Mouse (Mus musculus): ENCODE results near the gene Rgs10. TPM values are rescaled to one million over a fixed set of nuclear protein-coding genes. Genes with fewer than 3 reads are reported as not detected.

Rgs10 gene
- polyA plus RNA-seq, 1 experiment from 2014 or later = 26.1 TPM

DNA sequence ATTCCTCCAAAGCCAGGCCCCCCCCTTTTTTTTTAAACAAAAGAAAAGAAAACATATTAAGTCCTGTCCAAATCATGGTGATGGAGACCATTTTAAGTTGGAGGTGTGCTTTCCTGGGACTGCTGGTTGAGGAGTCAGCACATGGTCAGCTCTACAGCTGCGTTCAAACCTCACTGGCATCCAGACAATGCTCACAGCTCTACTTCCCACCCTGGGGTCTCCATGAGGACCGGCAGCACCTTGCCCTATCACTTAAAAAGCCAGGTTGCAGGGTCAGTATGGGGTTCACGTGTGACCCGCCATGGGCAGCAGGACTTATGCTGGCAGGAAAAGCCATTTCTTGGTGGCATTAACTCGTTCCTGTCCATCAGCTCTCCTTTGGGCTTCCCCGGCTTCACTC lies 15.0 kb downstream of the Rgs10 start:
- H3K27me3 ChIP-seq = no peaks in the 10 kb centered on the region
- no peaks in the 10 kb centered on the region for H3K9me3 ChIP-seq
- H3K27ac ChIP-seq = no peak overlapping the region
- H3K4me3 ChIP-seq (replicated peaks) = no peak overlapping the region
- ATAC-seq = no peak
- WGBS = 88% methylated on average over 6 of the region's 6 CpGs
- H3K9ac ChIP-seq (replicated peaks) = no peak overlapping the region
- peaks cover 5% of the 10 kb centered on the region; the same call in 1 of the 2 replicates for H3K36me3 ChIP-seq
- no peaks in the 10 kb centered on the region for H3K4me1 ChIP-seq (replicated peaks)
- no peak overlapping the region for H3K4me2 ChIP-seq (replicated peaks)

DNA sequence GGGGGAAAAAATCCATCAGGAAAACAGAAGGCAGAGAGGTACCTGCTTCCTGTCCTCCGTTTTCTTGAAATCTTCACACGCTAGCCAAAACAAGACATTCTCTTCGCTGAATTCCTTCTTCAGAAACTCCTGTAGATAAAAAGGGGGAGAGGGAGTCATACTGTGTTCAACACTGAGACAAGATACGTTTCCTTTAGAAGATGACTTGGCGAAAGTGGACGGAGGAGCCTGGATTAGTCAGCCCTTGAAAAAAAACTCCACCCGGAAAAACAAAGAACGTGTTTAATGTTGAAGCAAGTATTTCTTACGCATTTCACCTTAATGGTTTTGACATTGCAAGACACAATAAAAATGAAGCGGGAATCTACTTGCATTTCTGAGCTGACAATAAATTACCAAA lies 15.4 kb downstream of the Rgs10 start:
- Histone ChIP-seq H3K9me3 (no peaks in the 10 kb centered on the region), H3K4me3 (replicated peaks) (no peak overlapping the region), H3K27me3 (no peaks in the 10 kb centered on the region), H3K27ac (no peak overlapping the region), H3K36me3 (peaks cover 5% of the 10 kb centered on the region; the same call in 1 of the 2 replicates), H3K4me1 (replicated peaks) (no peaks in the 10 kb centered on the region), H3K4me2 (replicated peaks) (no peak overlapping the region), H3K9ac (replicated peaks) (no peak overlapping the region)
- no peak for ATAC-seq
- WGBS = 83% methylated on average over 10 of the region's 10 CpGs

DNA sequence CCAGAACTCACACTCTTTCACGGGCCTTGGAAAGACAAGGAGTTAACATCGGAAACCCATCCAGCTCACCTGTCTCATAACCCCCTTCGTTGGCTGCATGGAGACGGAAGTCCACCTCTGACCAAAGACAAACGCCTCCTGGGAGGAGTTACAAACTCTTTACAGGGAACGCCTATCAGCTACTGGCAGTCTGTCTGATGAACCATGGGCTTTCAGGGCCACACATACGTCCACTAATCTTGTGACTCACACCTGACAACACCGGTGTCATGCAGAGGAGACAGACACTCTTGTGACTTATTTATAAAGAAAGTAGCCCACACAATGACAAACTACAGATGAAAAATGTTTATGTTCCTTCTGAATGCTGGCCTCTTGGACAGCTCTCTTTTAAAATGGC lies 16.0 kb downstream of the Rgs10 start:
- H3K4me2 ChIP-seq (replicated peaks) = no peak overlapping the region
- no peak for ATAC-seq
- H3K27ac ChIP-seq = no peak overlapping the region
- H3K9me3 ChIP-seq = no peaks in the 10 kb centered on the region
- H3K4me3 ChIP-seq (replicated peaks) = no peak overlapping the region
- 89% methylated on average over 8 of the region's 8 CpGs for WGBS
- H3K9ac ChIP-seq (replicated peaks) = no peak overlapping the region
- H3K36me3 ChIP-seq = peaks cover 5% of the 10 kb centered on the region; the same call in 1 of the 2 replicates
- no peaks in the 10 kb centered on the region for H3K27me3 ChIP-seq
- H3K4me1 ChIP-seq (replicated peaks) = no peaks in the 10 kb centered on the region

DNA sequence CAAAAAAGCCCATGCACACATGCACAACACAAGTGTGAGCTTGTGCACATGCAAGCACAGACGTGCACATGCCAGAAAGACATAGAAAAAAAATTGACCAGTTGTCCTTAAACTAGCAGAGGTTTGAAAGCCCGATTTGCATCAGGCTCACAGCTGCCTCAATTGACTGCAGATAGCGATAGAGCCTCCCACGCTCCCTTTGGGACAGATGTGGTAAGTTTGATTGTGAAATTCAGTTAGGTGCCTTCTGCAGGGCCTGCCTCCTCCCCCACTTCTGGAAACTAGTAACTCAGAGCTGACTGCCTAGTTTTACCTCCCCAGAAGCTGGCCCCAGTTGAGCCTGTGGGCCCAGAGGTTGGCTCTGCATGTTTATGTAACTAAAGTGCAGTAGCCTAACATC lies 19.9 kb downstream of the Rgs10 start:
- Histone ChIP-seq H3K27ac (no peak overlapping the region), H3K4me2 (replicated peaks) (no peak overlapping the region), H3K9ac (replicated peaks) (no peak overlapping the region), H3K4me1 (replicated peaks) (no peaks in the 10 kb centered on the region), H3K36me3 (peaks cover 5% of the 10 kb centered on the region; the same call in 1 of the 2 replicates), H3K9me3 (no peaks in the 10 kb centered on the region), H3K4me3 (replicated peaks) (no peak overlapping the region), H3K27me3 (no peaks in the 10 kb centered on the region)
- ATAC-seq = no peak
- 84% methylated on average over 4 of the region's 4 CpGs for WGBS

DNA sequence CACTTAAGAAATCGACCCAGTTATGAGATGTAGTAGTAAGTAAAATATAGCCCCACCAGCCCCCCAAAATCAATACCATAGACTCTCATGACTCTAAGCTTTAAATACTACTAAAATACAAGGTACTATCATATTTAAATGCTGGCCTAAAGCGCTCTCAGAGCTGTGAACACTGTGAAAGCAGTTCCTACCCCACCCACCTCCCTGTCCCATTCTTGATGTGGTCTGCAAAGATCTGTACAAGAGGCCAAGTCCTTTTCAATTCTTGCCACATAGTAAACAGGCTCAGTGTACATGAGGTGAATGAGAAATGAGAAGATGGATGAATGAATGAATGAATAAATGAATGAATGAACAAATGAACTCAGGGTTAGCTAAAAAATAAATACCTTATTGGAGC lies 21.5 kb downstream of the Rgs10 start:
- no peaks in the 10 kb centered on the region for H3K27me3 ChIP-seq
- H3K9me3 ChIP-seq = no peaks in the 10 kb centered on the region
- no peaks in the 10 kb centered on the region for H3K4me1 ChIP-seq (replicated peaks)
- 64% methylated on average over 2 of the region's 2 CpGs for WGBS
- no peak for ATAC-seq
- H3K36me3 ChIP-seq = peaks cover 5% of the 10 kb centered on the region; the same call in 1 of the 2 replicates
- H3K27ac ChIP-seq = no peak overlapping the region
- no peak overlapping the region for H3K9ac ChIP-seq (replicated peaks)
- no peak overlapping the region for H3K4me2 ChIP-seq (replicated peaks)
- H3K4me3 ChIP-seq (replicated peaks) = no peak overlapping the region

DNA sequence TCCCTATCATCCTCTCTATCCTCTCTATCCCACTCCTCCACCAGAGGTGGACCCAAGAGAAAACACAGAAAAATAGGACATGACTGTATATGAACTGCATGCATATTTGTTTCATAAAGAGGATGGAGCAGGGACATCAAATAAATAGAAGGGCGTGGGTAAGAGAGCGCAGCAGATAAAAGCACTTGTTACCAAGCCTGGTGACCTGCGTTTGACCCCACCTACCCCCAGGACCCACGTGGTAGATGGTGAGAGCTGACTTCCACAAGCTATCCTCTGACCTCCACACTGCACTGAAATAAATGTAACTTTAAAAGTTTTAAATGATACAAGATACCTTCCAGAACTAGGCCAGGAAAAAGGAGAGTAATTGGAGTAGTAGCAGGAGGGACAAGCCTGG lies 24.8 kb downstream of the Rgs10 start:
- Histone ChIP-seq H3K27ac (no peak overlapping the region), H3K4me2 (replicated peaks) (no peak overlapping the region), H3K9me3 (no peaks in the 10 kb centered on the region), H3K4me3 (replicated peaks) (no peak overlapping the region), H3K9ac (replicated peaks) (no peak overlapping the region), H3K27me3 (no peaks in the 10 kb centered on the region), H3K4me1 (replicated peaks) (no peaks in the 10 kb centered on the region; the same call in 1 of the 2 replicates), H3K36me3 (no peaks in the 10 kb centered on the region)
- ATAC-seq = no peak
- WGBS = 80% methylated on average over 4 of the region's 4 CpGs

DNA sequence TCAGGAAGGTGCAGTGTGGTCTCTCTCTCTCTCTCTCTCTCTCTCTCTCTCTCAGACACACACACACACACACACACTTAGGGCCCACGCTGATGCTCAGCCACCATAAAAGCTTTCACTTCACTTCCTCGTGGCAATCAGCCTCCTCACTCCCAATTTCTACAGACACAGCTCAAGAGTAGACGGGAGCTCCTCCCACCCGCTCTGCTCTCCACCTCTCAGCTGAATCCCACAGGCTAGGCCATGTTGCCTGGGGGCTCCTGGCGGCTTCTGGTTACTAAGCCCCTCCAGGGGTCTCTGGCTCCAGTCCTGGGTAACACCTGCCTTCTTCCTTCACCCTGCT lies 25.6 kb downstream of the Rgs10 start:
- no peak for ATAC-seq

DNA sequence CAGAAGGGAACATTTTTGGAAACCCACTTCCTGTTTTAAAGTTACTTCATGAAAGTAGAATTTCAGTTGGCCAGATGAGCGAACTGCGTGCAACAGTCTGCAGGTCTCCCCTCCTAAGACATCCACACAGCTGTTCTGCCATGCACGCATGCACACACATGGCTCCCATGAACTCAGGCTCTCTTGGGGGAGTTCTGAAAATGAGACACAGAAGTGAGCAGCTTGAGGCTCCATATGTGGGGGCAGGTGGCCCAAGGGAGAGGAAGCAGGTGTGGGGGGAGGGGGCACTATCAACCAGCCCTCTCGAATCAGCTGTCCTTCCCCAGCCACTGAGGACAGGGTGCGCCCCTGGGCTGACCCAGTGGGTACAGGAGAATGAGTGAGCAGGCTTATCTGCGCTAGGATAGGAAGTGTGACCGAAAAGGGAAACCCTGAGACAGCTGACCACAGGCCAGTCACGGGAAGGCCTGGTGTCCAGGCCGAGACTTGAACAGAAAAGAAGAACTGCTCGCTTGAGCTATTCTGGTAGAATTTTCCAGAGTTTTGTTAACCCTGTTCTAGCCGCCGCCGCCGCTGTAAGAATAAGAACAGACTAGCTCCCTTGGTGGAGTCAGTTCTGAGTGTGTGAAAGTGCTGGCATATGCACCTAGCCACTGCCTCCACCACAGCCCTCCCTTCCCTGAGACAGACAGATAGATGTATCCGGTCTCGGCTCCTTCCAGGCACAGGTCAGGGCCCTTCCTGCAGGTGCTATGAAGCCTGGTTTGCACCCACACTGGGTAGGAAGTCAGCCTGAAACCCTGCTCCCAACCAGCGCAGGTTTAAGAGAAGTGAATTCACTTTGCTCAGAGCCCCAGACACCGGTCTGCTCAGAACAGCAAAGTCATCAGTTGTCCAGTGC lies 26.2 kb downstream of the Rgs10 start:
- WGBS = 89% methylated on average over 18 of the region's 18 CpGs
- Histone ChIP-seq H3K9me3 (no peaks in the 10 kb centered on the region), H3K4me2 (replicated peaks) (no peak overlapping the region), H3K36me3 (no peaks in the 10 kb centered on the region), H3K27me3 (no peaks in the 10 kb centered on the region), H3K4me1 (replicated peaks) (no peaks in the 10 kb centered on the region; the same call in 1 of the 2 replicates), H3K27ac (no peak overlapping the region), H3K4me3 (replicated peaks) (no peak overlapping the region), H3K9ac (replicated peaks) (no peak overlapping the region)
- no peak for ATAC-seq

More for the DNA sequence above, 25.6 kb downstream of the Rgs10 start:
- no peak overlapping the region for H3K4me2 ChIP-seq (replicated peaks)
- H3K36me3 ChIP-seq = no peaks in the 10 kb centered on the region
- H3K4me3 ChIP-seq (replicated peaks) = no peak overlapping the region
- 40% methylated on average over 5 of the region's 5 CpGs for WGBS
- H3K9me3 ChIP-seq = no peaks in the 10 kb centered on the region
- no peaks in the 10 kb centered on the region for H3K27me3 ChIP-seq
- H3K9ac ChIP-seq (replicated peaks) = no peak overlapping the region
- H3K4me1 ChIP-seq (replicated peaks) = no peaks in the 10 kb centered on the region; the same call in 1 of the 2 replicates
- H3K27ac ChIP-seq = no peak overlapping the region

DNA sequence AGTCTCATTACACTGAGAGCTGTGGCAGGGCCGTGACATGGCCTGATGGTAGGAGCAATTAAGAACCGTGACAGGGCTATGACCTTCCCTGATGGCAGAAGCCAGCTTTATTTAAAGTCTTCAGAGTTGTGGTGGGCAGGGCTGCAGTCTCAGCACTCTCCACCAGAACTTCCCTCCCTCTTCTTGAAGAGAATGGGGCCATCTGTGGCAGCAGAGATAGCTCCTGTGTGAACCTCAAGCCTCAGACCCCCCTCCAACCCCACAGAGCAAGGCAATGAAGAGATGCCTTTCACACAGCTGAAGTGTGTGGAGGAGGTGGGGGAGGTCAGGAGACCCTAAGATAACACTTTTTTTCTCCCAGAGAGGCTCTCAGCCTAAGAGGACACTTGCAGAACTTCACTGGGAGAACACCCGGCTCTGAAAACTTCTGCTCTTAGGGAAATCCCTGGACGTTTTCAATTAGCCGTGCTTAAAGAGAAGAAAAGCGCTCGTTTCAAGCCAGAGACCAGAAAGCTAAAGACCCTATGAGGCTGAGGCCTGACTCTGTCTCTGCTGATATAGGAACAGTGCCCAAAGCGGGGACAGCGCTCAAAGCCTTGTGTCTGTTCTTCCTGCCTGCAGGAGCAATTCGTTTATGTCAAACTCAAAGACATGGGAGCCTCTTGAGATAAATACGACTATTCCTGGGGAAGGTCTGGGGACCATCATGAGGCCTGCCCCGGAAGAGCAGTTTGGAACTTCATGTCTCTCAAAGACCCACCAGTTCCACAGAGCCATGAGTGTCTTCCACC lies 27.1 kb downstream of the Rgs10 start:
- Histone ChIP-seq H3K9me3 (no peaks in the 10 kb centered on the region), H3K9ac (replicated peaks) (no peak overlapping the region), H3K4me1 (replicated peaks) (no peaks in the 10 kb centered on the region; the same call in 1 of the 2 replicates), H3K4me3 (replicated peaks) (no peak overlapping the region), H3K27me3 (no peaks in the 10 kb centered on the region), H3K36me3 (no peaks in the 10 kb centered on the region), H3K4me2 (replicated peaks) (no peak overlapping the region), H3K27ac (no peak overlapping the region)
- ATAC-seq = no peak
- 62% methylated on average over 12 of the region's 12 CpGs for WGBS

DNA sequence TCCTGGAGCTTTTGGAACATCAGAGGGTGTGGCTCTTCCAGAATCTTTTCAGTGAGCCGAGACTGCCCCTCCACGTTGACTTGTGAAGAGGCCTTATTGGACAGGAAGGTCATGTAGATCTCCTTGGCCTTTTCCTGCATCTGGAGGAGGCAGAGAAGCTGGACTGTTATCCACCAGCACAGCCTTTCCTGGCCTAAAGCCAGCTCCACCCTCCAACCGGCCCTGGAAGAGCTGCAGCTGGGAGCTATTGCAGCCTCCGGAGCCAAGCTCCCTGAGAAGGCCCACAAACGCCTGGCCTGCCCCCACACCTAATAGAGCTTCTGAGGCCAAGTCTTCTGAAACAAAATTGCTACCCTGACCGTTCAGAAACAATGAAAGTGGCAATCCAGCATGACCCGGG lies 29.6 kb downstream of the Rgs10 start:
- H3K4me2 ChIP-seq (replicated peaks) = no peak overlapping the region
- H3K4me3 ChIP-seq (replicated peaks) = no peak overlapping the region
- no peak overlapping the region for H3K27ac ChIP-seq
- H3K9ac ChIP-seq (replicated peaks) = no peak overlapping the region
- H3K4me1 ChIP-seq (replicated peaks) = no peaks in the 10 kb centered on the region; the same call in 1 of the 2 replicates
- H3K36me3 ChIP-seq = no peaks in the 10 kb centered on the region
- no peaks in the 10 kb centered on the region for H3K27me3 ChIP-seq
- WGBS = 33% methylated on average over 7 of the region's 7 CpGs
- H3K9me3 ChIP-seq = no peaks in the 10 kb centered on the region
- ATAC-seq = no peak

DNA sequence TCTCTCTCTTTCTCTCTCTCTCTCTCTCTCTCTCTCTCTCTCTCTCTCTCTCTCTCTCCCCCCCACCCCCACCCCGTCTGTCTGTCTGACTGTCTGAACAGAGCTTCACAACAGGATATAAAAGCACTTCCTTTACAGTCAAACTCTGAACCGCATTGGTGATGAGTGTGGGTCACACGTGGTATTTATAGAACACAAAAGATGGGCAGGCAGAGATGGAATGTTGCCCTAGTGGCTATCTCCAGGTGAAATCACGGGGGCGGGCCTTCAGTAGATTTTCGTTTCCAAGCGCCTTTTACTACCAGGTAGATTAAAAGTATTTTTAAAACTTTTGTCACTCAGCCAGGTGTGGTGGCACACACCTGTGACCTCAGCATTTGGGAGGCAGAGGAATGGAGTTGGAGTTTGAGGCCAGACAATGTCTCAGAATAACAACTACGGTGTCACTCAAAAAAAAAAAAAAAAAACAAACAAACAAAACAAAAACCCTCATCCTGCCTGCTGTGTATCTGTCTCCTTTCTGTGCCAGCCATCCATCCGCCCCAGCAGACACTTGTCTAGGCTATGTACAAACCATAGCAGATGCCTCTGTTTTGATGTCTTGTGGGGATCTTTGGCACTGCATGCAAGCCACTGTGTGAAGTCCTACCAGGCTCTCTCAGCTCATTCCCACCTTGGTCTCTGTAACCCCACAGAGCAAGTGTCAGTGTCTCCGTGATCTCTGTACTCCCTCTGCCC lies 34.7 kb downstream of the Rgs10 start:
- no peaks in the 10 kb centered on the region for H3K9me3 ChIP-seq
- no peak overlapping the region for H3K4me3 ChIP-seq (replicated peaks)
- no peak overlapping the region for H3K27ac ChIP-seq
- no peaks in the 10 kb centered on the region for H3K27me3 ChIP-seq
- no peaks in the 10 kb centered on the region for H3K36me3 ChIP-seq
- no peak overlapping the region for H3K4me2 ChIP-seq (replicated peaks)
- no peak overlapping the region for H3K9ac ChIP-seq (replicated peaks)
- peaks cover 2% of the 10 kb centered on the region; the same call in 1 of the 2 replicates for H3K4me1 ChIP-seq (replicated peaks)
- ATAC-seq = no peak
- 84% methylated on average over 10 of the region's 10 CpGs for WGBS

Measured in midbrain, embryonic 13.5 days (tissue).